Comparison of ENCODE assay signal across 8 mouse cellular contexts in the genomic region with DNA sequence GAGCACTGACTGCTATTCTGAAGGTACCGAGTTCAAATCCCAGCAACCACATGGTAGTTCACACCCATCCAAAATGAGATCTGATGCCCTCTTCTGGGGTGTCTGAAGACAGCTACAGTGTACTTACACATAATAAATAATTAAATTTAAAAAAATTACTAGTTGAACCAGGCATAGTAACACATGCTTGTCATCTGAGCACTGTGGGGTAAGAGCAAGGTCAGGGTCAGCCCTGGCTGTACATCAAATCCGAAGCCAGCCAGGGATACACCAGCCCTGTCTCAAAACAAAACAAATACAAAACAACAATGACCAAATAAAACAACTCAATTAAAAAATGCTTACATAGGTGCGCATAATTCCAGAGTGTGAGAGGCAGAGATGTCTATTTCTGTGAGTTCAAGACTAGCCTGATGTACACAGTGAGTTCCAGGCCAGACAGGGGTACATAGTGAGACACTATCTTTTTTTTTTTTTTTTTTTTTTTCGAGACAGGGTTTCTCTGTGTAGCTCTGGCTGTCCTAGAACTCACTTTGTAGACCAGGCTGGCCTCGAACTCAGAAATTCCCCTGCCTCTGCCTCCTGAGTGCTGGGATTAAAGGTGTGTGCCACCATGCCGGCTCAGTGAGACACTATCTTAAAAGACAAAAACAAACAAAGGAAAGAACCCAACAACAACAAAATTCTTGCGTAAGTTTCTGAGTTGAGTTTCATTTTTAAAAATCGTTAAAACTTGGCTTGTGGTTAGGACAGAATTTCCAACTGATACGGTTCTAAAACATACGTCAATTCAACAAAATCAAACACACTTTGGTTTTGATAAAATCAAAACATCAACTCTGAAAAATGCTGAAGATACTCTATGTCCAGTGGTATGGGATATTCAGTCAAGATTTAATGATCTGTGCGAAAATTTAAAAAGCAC. TPM values are rescaled to one million over a fixed set of nuclear protein-coding genes. Genes with fewer than 3 reads are reported as not detected.
DNase-seq lines count a peak whose midpoint lies in the region; ATAC-seq and TF ChIP-seq lines count a peak whose summit lies in the region.

No protein-coding gene starts in this region.

- no peaks in the 10 kb centered on the region for H3K36me3 ChIP-seq in kidney, postnatal 0 days (ENCODE audit: insufficient read depth, low read length)
- H3K36me3 ChIP-seq in neural tube, embryonic 12.5 days = peaks cover 8% of the 10 kb centered on the region; the same call in 1 of the 2 replicates

- no peak for DNase-seq in kidney, postnatal 0 days (ENCODE audit: low spot score)
- DNase-seq in kidney, postnatal 10 days = no peak
- DNase-seq in induced T-regulatory cell, adult 2 months (ENCODE audit: low read depth) = peak; percentile 89
- no peak for DNase-seq in layer of hippocampus, postnatal 36 days

- H3K4me3 ChIP-seq in kidney, postnatal 0 days (replicated peaks; ENCODE audit: low read depth, low read length) = peak overlapping the region; percentile 58
- H3K4me3 ChIP-seq in cortical plate, adult 2 months (ENCODE audit: insufficient read depth, low read length) = peak overlapping the region; percentile 73
- H3K4me3 ChIP-seq in neural tube, embryonic 12.5 days = peak overlapping the region; percentile 98; the same call in 1 of the 2 replicates

- no peaks in the 10 kb centered on the region for H3K27me3 ChIP-seq in kidney, postnatal 0 days (ENCODE audit: insufficient read depth, low read length)
- H3K27me3 ChIP-seq in neural tube, embryonic 12.5 days (replicated peaks) = no peaks in the 10 kb centered on the region

- peak overlapping the region; percentile 96 for H3K4me2 ChIP-seq in kidney, postnatal 0 days (ENCODE audit: low read length)
- peak overlapping the region; percentile 95 for H3K4me2 ChIP-seq in neural tube, embryonic 12.5 days (replicated peaks)

- no peak for TF ChIP-seq CTCF in kidney, postnatal 0 days (IDR thresholded peaks at IDR 0.05; ENCODE audit: low read depth)
- TF ChIP-seq CTCF in cortical plate, adult 2 months (IDR thresholded peaks at IDR 0.05; ENCODE audit: extremely low read depth, insufficient read depth, low read length) = no peak

- 82% methylated on average over 11 of the region's 11 CpGs for WGBS in kidney, postnatal 0 days
- WGBS in neural tube, embryonic 12.5 days = 90% methylated on average over 11 of the region's 11 CpGs

- peak overlapping the region; percentile 96 for H3K27ac ChIP-seq in kidney, postnatal 0 days
- no peak overlapping the region for H3K27ac ChIP-seq in cortical plate, adult 2 months (ENCODE audit: insufficient read depth, low read length)
- no peak overlapping the region for H3K27ac ChIP-seq in neural tube, embryonic 12.5 days

- no peak for ATAC-seq in kidney, postnatal 0 days (replicated peaks; ENCODE audit: low FRiP score, low read depth)
- no peak for ATAC-seq in neural tube, embryonic 12.5 days (ENCODE audit: low FRiP score, low read depth)
- ATAC-seq in megakaryocyte progenitor cell, adult 5-6 weeks (replicated peaks; ENCODE audit: poor library complexity) = no peak
- ATAC-seq in frontal cortex, adult (ENCODE audit: low TSS enrichment) = no peak

- no peak for TF ChIP-seq POLR2A in cortical plate, adult 2 months (IDR thresholded peaks at IDR 0.05; ENCODE audit: extremely low read depth, insufficient read depth, low read length)

- H3K9ac ChIP-seq in kidney, postnatal 0 days (ENCODE audit: low read depth, low read length) = no peak overlapping the region
- H3K9ac ChIP-seq in neural tube, embryonic 12.5 days = peak overlapping the region; percentile 97

- H3K4me1 ChIP-seq in kidney, postnatal 0 days (replicated peaks; ENCODE audit: insufficient read depth, low read length) = no peaks in the 10 kb centered on the region
- H3K4me1 ChIP-seq in cortical plate, adult 2 months (ENCODE audit: control insufficient read depth, insufficient read depth, low read length) = peaks cover 3% of the 10 kb centered on the region; the same call in 1 of the 2 replicates
- H3K4me1 ChIP-seq in neural tube, embryonic 12.5 days = peaks cover 9% of the 10 kb centered on the region; the same call in 1 of the 2 replicates

- H3K9me3 ChIP-seq in kidney, postnatal 0 days (replicated peaks; ENCODE audit: low read length) = no peaks in the 10 kb centered on the region
- no peaks in the 10 kb centered on the region for H3K9me3 ChIP-seq in neural tube, embryonic 12.5 days

RNA-seq across cellular contexts. Expression of gene Slc35e2, which starts 1.1 kb away (rescaled TPM):
- 6.4 and 6.6 TPM in 2 replicates for polyA plus RNA-seq in kidney, postnatal 0 days (2015; fragmentation: Nextera tagmentation; extraction: Ambion mirVana)
- 16.8 and 18.1 TPM in 2 replicates for polyA plus RNA-seq in cortical plate, adult 2 months (2012; rRNA removed)
- polyA plus RNA-seq in neural tube, embryonic 12.5 days (2016; fragmentation: Nextera tagmentation; extraction: Ambion mirVana) = 16.2 and 16.7 TPM in 2 replicates
- 16.8 and 20.2 TPM in 2 replicates for total RNA-seq in megakaryocyte progenitor cell, adult 5-6 weeks (2015)
- total RNA-seq in megakaryocyte progenitor cell, adult 5-6 weeks (2017) = 8.9 and 11.0 TPM in 2 replicates
- total RNA-seq in layer of hippocampus, postnatal 36 days (2021) = 10 to 100 TPM; 40.1 to 41.0 TPM

RNA-seq across cellular contexts. Expression of gene Cdk11b, which starts 24.5 kb away (rescaled TPM):
- polyA plus RNA-seq in kidney, postnatal 0 days (2015; fragmentation: Nextera tagmentation; extraction: Ambion mirVana) = 60.0 and 65.4 TPM in 2 replicates
- polyA plus RNA-seq in cortical plate, adult 2 months (2012; rRNA removed) = 48.0 and 48.2 TPM in 2 replicates
- 76.8 and 79.5 TPM in 2 replicates for polyA plus RNA-seq in neural tube, embryonic 12.5 days (2016; fragmentation: Nextera tagmentation; extraction: Ambion mirVana)
- total RNA-seq in megakaryocyte progenitor cell, adult 5-6 weeks (2015) = 34.5 and 39.3 TPM in 2 replicates
- total RNA-seq in megakaryocyte progenitor cell, adult 5-6 weeks (2017) = 50.7 and 56.0 TPM in 2 replicates
- total RNA-seq in layer of hippocampus, postnatal 36 days (2021) = 10 to 100 TPM; 43.6 to 46.8 TPM

RNA-seq across cellular contexts. Expression of gene Nadk, which starts 38.0 kb away (rescaled TPM):
- 76.8 and 83.0 TPM in 2 replicates for polyA plus RNA-seq in kidney, postnatal 0 days (2015; fragmentation: Nextera tagmentation; extraction: Ambion mirVana)
- polyA plus RNA-seq in cortical plate, adult 2 months (2012; rRNA removed) = 66.9 and 70.1 TPM in 2 replicates
- polyA plus RNA-seq in neural tube, embryonic 12.5 days (2016; fragmentation: Nextera tagmentation; extraction: Ambion mirVana) = 86.9 and 88.2 TPM in 2 replicates
- total RNA-seq in megakaryocyte progenitor cell, adult 5-6 weeks (2015) = 78.5 and 79.7 TPM in 2 replicates
- total RNA-seq in megakaryocyte progenitor cell, adult 5-6 weeks (2017) = 71.3 and 72.4 TPM in 2 replicates
- 10 to 100 TPM; 65.8 to 71.5 TPM for total RNA-seq in layer of hippocampus, postnatal 36 days (2021)

RNA-seq across cellular contexts. Expression of gene Gm10563, which starts 45.0 kb away (rescaled TPM):
- not detected in 2 replicates for polyA plus RNA-seq in kidney, postnatal 0 days (2015; fragmentation: Nextera tagmentation; extraction: Ambion mirVana)
- polyA plus RNA-seq in cortical plate, adult 2 months (2012; rRNA removed) = not detected in 2 replicates
- not detected in 2 replicates for polyA plus RNA-seq in neural tube, embryonic 12.5 days (2016; fragmentation: Nextera tagmentation; extraction: Ambion mirVana)
- total RNA-seq in megakaryocyte progenitor cell, adult 5-6 weeks (2015) = not detected in 2 replicates
- not detected in 2 replicates for total RNA-seq in megakaryocyte progenitor cell, adult 5-6 weeks (2017)
- total RNA-seq in layer of hippocampus, postnatal 36 days (2021) = not detected

RNA-seq across cellular contexts. Expression of gene Mmp23, which starts 53.0 kb away (rescaled TPM):
- polyA plus RNA-seq in kidney, postnatal 0 days (2015; fragmentation: Nextera tagmentation; extraction: Ambion mirVana) = 77.2 and 80.3 TPM in 2 replicates
- 5.9 and 6.0 TPM in 2 replicates for polyA plus RNA-seq in cortical plate, adult 2 months (2012; rRNA removed)
- polyA plus RNA-seq in neural tube, embryonic 12.5 days (2016; fragmentation: Nextera tagmentation; extraction: Ambion mirVana) = 3.9 and 4.3 TPM in 2 replicates
- total RNA-seq in megakaryocyte progenitor cell, adult 5-6 weeks (2015) = 0.12 and 0.20 TPM in 2 replicates
- total RNA-seq in megakaryocyte progenitor cell, adult 5-6 weeks (2017) = not detected in 2 replicates
- total RNA-seq in layer of hippocampus, postnatal 36 days (2021) = 1 to 10 TPM; 3.9 to 6.4 TPM
